13 mouse cellular contexts compared by ENCODE assay signal in the genomic region with DNA sequence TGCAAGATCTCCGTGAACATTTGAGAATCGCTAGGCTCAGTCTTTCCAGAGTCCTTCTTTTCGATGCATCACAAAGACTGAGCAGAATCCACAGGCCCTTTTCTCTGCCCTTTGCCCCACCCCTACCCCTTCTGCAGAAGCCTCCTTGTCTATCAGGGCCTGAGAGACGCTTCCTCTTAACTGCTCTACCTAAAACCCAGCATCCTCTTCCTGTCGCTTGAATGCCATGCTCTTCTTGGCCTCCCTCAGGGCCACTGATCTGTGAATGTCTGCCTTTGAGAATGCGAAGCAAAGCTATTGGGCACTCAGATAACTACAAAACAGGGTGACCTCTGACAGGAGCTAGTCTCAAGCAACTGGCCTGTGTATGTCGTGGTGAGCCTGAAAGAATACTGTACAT.
DNase-seq lines count a peak whose midpoint lies in the region; ATAC-seq and TF ChIP-seq lines count a peak whose summit lies in the region.
"Had no signal": no experiment of that assay in that cellular context is flagged by ENCODE, and none has a peak within 500 bp of the region (broad histone marks: within the 10 kb centered on the region; RNA-seq: fewer than 3 reads in every experiment).

No protein-coding gene starts in this region.

- H3K4me3 ChIP-seq in liver, embryonic 16.5 days (ENCODE audit: low read depth, low read length): no peak overlapping the region
- no peak overlapping the region for H3K4me3 ChIP-seq in bone marrow, adult 2 months (replicated peaks; ENCODE audit: control insufficient read depth, low read depth, low read length)
- H3K4me3 ChIP-seq: limb, embryonic 15.5 days; myocyte had no signal

- no peaks in the 10 kb centered on the region for H3K27me3 ChIP-seq in liver, embryonic 16.5 days (ENCODE audit: control insufficient read depth, insufficient read depth, low read depth, low read length)
- H3K27me3 ChIP-seq: limb, embryonic 15.5 days had no signal

- no peak overlapping the region for H3K9ac ChIP-seq in liver, embryonic 16.5 days (ENCODE audit: low read depth, low read length)
- H3K9ac ChIP-seq: limb, embryonic 15.5 days had no signal

- no peaks in the 10 kb centered on the region for H3K36me3 ChIP-seq in liver, embryonic 16.5 days (ENCODE audit: control insufficient read depth, insufficient read depth)
- H3K36me3 ChIP-seq: G1E; limb, embryonic 15.5 days had no signal

- DNase-seq in liver: no peak
- DNase-seq in thymus, postnatal 0 days (ENCODE audit: low spot score): peak; percentile 62
- no peak for DNase-seq in yolk sac, embryonic 10.5 days (ENCODE audit: low spot score)
- no peak for DNase-seq in frontal cortex, adult 2 months (ENCODE audit: extremely low spot score in 1 of 2, low spot score in 1 of 2)
- no peak for DNase-seq in layer of hippocampus, adult 11-12 months (ENCODE audit: low spot score)
- DNase-seq: adrenal gland, postnatal 10 days had no signal

- no peak overlapping the region for H3K4me2 ChIP-seq in liver, embryonic 16.5 days (ENCODE audit: low read depth, low read length)
- H3K4me2 ChIP-seq: limb, embryonic 15.5 days had no signal

- no peaks in the 10 kb centered on the region for H3K4me1 ChIP-seq in liver, embryonic 16.5 days (ENCODE audit: control insufficient read depth, low read depth, low read length)
- peaks cover 16% of the 10 kb centered on the region for H3K4me1 ChIP-seq in bone marrow, adult 2 months (ENCODE audit: control insufficient read depth, insufficient read depth, low read length)

- WGBS in liver, embryonic 16.5 days (ENCODE audit: insufficient replicate concordance): 34% methylated on average over 7 of the region's 7 CpGs
- WGBS in bone marrow, adult 2 months: 28% methylated on average over 7 of the region's 7 CpGs

- peak; percentile 32; the same call in 1 of the 2 replicates for ATAC-seq in liver, embryonic 16.5 days (ENCODE audit: low read depth)
- ATAC-seq in monocyte, adult 5-6 weeks (replicated peaks; ENCODE audit: insufficient number of reproducible peaks, low FRiP score, low TSS enrichment, poor library complexity, severe bottlenecking): peak; percentile 41

- H3K9me3 ChIP-seq in liver, embryonic 16.5 days (replicated peaks; ENCODE audit: control insufficient read depth, low read length): no peaks in the 10 kb centered on the region
- H3K9me3 ChIP-seq: limb, embryonic 15.5 days had no signal

- TF ChIP-seq CTCF in bone marrow, adult 2 months (IDR thresholded peaks at IDR 0.05; ENCODE audit: control insufficient read depth, insufficient read depth, low read length): no peak

- TF ChIP-seq POLR2A in bone marrow, adult 2 months (IDR thresholded peaks at IDR 0.05; ENCODE audit: borderline replicate concordance, control insufficient read depth, low read depth, low read length): no peak

- H3K27ac ChIP-seq in liver, embryonic 16.5 days (ENCODE audit: low read length): no peak overlapping the region; the same call in 1 of the 2 replicates
- H3K27ac ChIP-seq in bone marrow, adult 2 months (ENCODE audit: control insufficient read depth, insufficient read depth, low read depth, low read length, poor library complexity): peak overlapping the region; percentile 91
- H3K27ac ChIP-seq: kidney, postnatal 0 days; limb, embryonic 15.5 days had no signal
